Mouse (Mus musculus) frontal cortex, postnatal 36 days (tissue): ENCODE measurements around the gene Foxn4.

Source experiments
- DNase-seq, 2 experiments: peaks; one replicate each; pipeline ENCODE4 v3.0.0; 2022; ENCODE audit warnings: low spot score in 2 of 2

Gene Foxn4

GRCm38 (mm10) chr5:114279382-114280143, 6.0 kb upstream of the Foxn4 start:
- no peak for DNase-seq

GRCm38 (mm10) chr5:114275991-114276390, 2.4 kb upstream of the Foxn4 start:
- no peak for DNase-seq

GRCm38 (mm10) chr5:114275339-114275738, 1.7 kb upstream of the Foxn4 start:
- DNase-seq = no peak

GRCm38 (mm10) chr5:114269984-114270383, 3.6 kb downstream of the Foxn4 start:
- no peak for DNase-seq

- DNase-seq = no peak
Observed at GRCm38 (mm10) chr5:114269499-114269898, 4.1 kb downstream of the Foxn4 start.

GRCm38 (mm10) chr5:114268646-114269045, 5.0 kb downstream of the Foxn4 start:
- DNase-seq = no peak

- no peak for DNase-seq
Observed at GRCm38 (mm10) chr5:114264791-114265190, 8.8 kb downstream of the Foxn4 start.

GRCm38 (mm10) chr5:114264030-114264459, 9.6 kb downstream of the Foxn4 start:
- DNase-seq = no peak

GRCm38 (mm10) chr5:114261494-114261893, 12.1 kb downstream of the Foxn4 start:
- no peak for DNase-seq

- DNase-seq = no peak
Observed at GRCm38 (mm10) chr5:114259495-114259894, 14.1 kb downstream of the Foxn4 start.

GRCm38 (mm10) chr5:114248174-114248589, 25.4 kb downstream of the Foxn4 start:
- DNase-seq = peak; percentile 51 to 65

- no peak for DNase-seq
Observed at GRCm38 (mm10) chr5:114246465-114246864, 27.1 kb downstream of the Foxn4 start.

- DNase-seq = no peak
Observed at GRCm38 (mm10) chr5:114239737-114240136, 33.9 kb downstream of the Foxn4 start.

GRCm38 (mm10) chr5:114238924-114239323, 34.7 kb downstream of the Foxn4 start:
- DNase-seq = no peak

GRCm38 (mm10) chr5:114228901-114229300, 44.7 kb downstream of the Foxn4 start:
- no peak for DNase-seq

GRCm38 (mm10) chr5:114226051-114226450, 47.6 kb downstream of the Foxn4 start:
- DNase-seq = no peak

GRCm38 (mm10) chr5:114218771-114219170, 54.8 kb downstream of the Foxn4 start:
- DNase-seq = no peak

GRCm38 (mm10) chr5:114213183-114213582, 60.4 kb downstream of the Foxn4 start:
- DNase-seq = no peak

GRCm38 (mm10) chr5:114206158-114206557, 67.4 kb downstream of the Foxn4 start:
- DNase-seq = no peak
